Mouse (Mus musculus) liver, embryonic 14.5 days (tissue): ENCODE data around the gene Etaa1. TPM values are rescaled to one million over a fixed set of nuclear protein-coding genes. Genes with fewer than 3 reads are reported as not detected.

ENCODE experiments used
- ATAC-seq: fragments of 200-750 bp; cut with Nextera tagmentation; 2 replicates; pipeline ENCODE4 v1.8.0; 2017; ENCODE audit warnings: moderate number of reproducible peaks, mild to moderate bottlenecking, moderate library complexity; ENCODE audit not compliant: insufficient read depth
- DNase-seq, 3 experiments: peaks; one replicate each; pipeline ENCODE4 v3.0.0-alpha.2; 2012 to 2013; ENCODE audit warnings: low read depth in 3 of 3, low spot score in 3 of 3
- H3K27ac ChIP-seq: fragments of 300-500 bp; sonication (generic); 2 replicates; pipeline ENCODE4 v1.5.1; 2014; ENCODE audit warnings: moderate library complexity, mild to moderate bottlenecking, control low read depth, inconsistent platforms
- H3K27me3 ChIP-seq: fragments of 300-500 bp; sonication (generic); 2 replicates; pipeline ENCODE4 v1.6.1; 2014; ENCODE audit warnings: mild to moderate bottlenecking, low read length, moderate library complexity; ENCODE audit not compliant: control insufficient read depth, insufficient read depth
- H3K36me3 ChIP-seq: fragments of 300-500 bp; sonication (generic); replicated peaks from 2 replicates; pipeline ENCODE4 v1.6.1; 2014; ENCODE audit warnings: low read depth; ENCODE audit not compliant: control insufficient read depth, insufficient read depth
- H3K4me1 ChIP-seq, 2 experiments: fragments of 200-500 bp in 1 of 2; fragments of 300-500 bp in 1 of 2; sonication (generic) in 1 of 2; replicated peaks; 2 replicates each; pipeline ENCODE4 v1.6.1; 2012 to 2014; ENCODE audit warnings: antibody characterized with exemption in 1 of 2, inconsistent platforms in 1 of 2, low read length in 1 of 2; ENCODE audit not compliant: control insufficient read depth in 2 of 2, insufficient read depth in 2 of 2
- H3K4me2 ChIP-seq: fragments of 300-500 bp; sonication (generic); 2 replicates; pipeline ENCODE4 v1.6.1; 2014; ENCODE audit warnings: low read depth, mild to moderate bottlenecking, control low read depth, moderate library complexity
- H3K4me3 ChIP-seq, 2 experiments: fragments of 200-500 bp in 1 of 2; fragments of 300-500 bp in 1 of 2; sonication (generic) in 1 of 2; 2 replicates each; pipeline ENCODE4 v1.5.1; 2012 to 2014; ENCODE audit warnings: low read depth in 2 of 2, low read length in 2 of 2, mild to moderate bottlenecking in 2 of 2, control low read depth in 1 of 2, inconsistent platforms in 1 of 2, moderate library complexity in 1 of 2; ENCODE audit not compliant: insufficient read depth in 1 of 2
- H3K9ac ChIP-seq: fragments of 300-500 bp; sonication (generic); replicated peaks from 2 replicates; pipeline ENCODE4 v1.6.1; 2014; ENCODE audit warnings: mild to moderate bottlenecking, control low read depth, moderate library complexity
- H3K9me3 ChIP-seq: fragments of 300-500 bp; sonication (generic); 2 replicates; pipeline ENCODE4 v1.6.1; 2016; ENCODE audit warnings: low read length, mixed read lengths; ENCODE audit not compliant: control insufficient read depth
- CTCF ChIP-seq: IDR thresholded peaks from 2 replicates; pipeline ENCODE4 v1.5.1; 2016; ENCODE audit warnings: antibody characterized with exemption, low read depth, control low read depth
- EP300 ChIP-seq: IDR thresholded peaks from 2 replicates; pipeline ENCODE4 v1.6.1; 2016; ENCODE audit warnings: antibody characterized with exemption, low read depth
- WGBS: fragments of 180-500 bp; shearing (Covaris S2); extraction: QIAGEN DNeasy Blood & Tissue Kit; methylation state at CpG from one replicate; pipeline ENCODE4 v1.1.7; 2014; ENCODE audit not compliant: insufficient replicate concordance; 5-methylcytosine and 5-hydroxymethylcytosine counted together
- polyA plus RNA-seq, 2 experiments: library from polyadenylated mRNA; depleted of rRNA in 1 of 2; stranded (reverse) in 1 of 2; unstranded in 1 of 2; fragments of >200 nt; fragmentation: Nextera tagmentation in 1 of 2; extraction: Ambion mirVana in 1 of 2; gene quantifications; 2 replicates each; pipeline versions ENCODE4 v1.2.1 to v1.2.3; 2012 to 2014

Gene Etaa1
- polyA plus RNA-seq, 2 experiments = 4.4 to 7.3 TPM

DNA sequence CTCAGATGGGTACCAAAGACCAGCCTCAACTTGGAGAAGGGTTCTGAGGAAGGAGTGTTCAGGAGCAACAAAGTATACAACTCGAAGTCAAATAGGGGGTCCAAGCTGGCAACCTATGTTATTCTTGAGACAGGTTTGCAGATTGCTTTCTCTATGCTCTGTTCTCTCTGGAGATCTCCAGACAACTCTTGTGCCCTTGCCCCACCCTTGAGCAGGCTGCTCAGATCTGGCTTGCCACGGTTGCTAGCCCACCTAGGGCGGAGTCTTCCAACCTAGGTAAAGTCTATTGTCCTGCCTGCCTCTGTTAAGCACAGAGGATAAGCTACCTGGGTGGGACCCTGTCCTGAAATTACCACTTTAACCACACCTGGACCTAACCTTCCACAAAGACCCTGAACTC, 21.9 kb upstream of the Etaa1 start:
- 56% methylated on average over 3 of the region's 3 CpGs for WGBS
- no peak for ATAC-seq

DNA sequence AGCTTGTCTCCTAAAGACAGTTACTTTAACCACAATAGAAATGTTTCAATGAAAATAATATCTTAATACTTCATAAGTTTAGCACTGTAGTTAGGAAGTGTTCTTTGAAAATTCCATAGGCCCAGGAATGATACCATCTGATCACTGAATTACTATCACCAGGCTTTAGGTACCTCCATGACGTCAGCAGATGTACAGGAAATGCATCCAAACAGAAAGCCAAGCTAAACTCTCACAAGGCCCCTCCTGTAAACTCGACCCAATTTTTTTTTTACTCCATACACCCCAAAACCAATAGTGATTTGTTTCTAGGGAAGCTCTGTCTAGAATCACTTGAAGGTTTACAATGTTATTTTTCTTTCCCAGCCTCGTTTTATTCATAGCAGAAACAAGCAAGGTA, 884 bp downstream of the Etaa1 start:
- no peak for TF ChIP-seq EP300
- TF ChIP-seq CTCF = no peak
- peak in 1 of 3 experiments; percentile 31 for DNase-seq
- Histone ChIP-seq H3K4me1 (peaks cover 5 to 6% of the 10 kb centered on the region in 2 experiments; a peak in 3 of 4 replicates), H3K36me3 (peaks cover 13% of the 10 kb centered on the region), H3K4me2 (peak overlapping the region; percentile 80), H3K4me3 (peak overlapping the region; percentile 93 to 98), H3K9me3 (no peaks in the 10 kb centered on the region), H3K27me3 (no peaks in the 10 kb centered on the region), H3K9ac (peak overlapping the region; percentile 91), H3K27ac (peak overlapping the region; percentile 88)
- WGBS = under 1% methylated on average over 3 of the region's 3 CpGs
- no peak for ATAC-seq

More for the DNA sequence above, 21.9 kb upstream of the Etaa1 start:
- no peak for TF ChIP-seq CTCF
- no peak for TF ChIP-seq EP300
- DNase-seq = no peak
- Histone ChIP-seq H3K9ac (no peak overlapping the region), H3K9me3 (no peaks in the 10 kb centered on the region), H3K27me3 (no peaks in the 10 kb centered on the region), H3K27ac (no peak overlapping the region), H3K4me3 (no peak overlapping the region), H3K36me3 (no peaks in the 10 kb centered on the region), H3K4me2 (no peak overlapping the region), H3K4me1 (no peaks in the 10 kb centered on the region)

DNA sequence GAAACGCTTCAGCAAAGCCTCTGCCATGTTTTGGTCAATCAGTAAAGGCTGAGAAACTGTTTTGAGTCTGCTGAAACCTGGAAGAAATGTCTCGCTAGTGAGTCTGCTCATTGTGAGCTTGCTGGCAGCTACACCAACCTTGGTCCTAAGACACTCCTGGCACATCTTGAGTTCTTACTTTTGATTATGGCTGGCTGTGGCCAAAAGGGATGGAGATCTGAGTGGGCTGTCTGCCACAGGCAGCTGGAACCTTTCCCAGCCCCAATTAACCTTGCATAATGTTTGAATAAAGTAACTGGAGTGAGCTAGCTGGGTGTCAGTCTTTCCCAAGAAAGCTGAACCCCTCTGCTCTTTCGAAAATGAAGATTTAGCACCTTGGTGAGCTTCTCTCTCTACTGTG, 2.3 kb downstream of the Etaa1 start:
- Histone ChIP-seq H3K36me3 (peaks cover 22% of the 10 kb centered on the region), H3K27ac (no peak overlapping the region), H3K9me3 (no peaks in the 10 kb centered on the region), H3K4me3 (no peak overlapping the region), H3K4me2 (no peak overlapping the region), H3K27me3 (no peaks in the 10 kb centered on the region), H3K9ac (no peak overlapping the region), H3K4me1 (peaks cover 5 to 6% of the 10 kb centered on the region in 2 experiments; a peak in 3 of 4 replicates)
- no peak for TF ChIP-seq EP300
- TF ChIP-seq CTCF = no peak
- ATAC-seq = no peak
- no peak for DNase-seq
- 87% methylated on average over 3 of the region's 3 CpGs for WGBS

DNA sequence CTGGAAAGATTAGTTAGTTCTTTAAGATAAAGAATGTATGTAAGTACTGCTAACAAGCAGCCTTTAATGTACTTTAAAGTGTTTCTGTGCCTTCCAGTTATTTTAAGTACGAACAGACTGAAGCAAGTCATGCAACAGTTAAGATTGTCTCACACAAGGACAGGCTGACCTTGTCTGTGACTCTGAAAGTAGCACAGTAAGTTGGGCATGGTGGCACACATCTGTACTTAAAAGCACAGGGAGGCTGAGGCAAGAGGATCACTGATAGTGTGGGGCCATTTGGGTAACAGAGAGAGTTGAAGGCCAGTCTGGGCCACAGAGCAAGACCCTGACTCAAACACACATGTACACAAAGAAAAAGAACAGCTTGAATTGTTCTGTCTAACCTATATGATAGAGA, 14.5 kb downstream of the Etaa1 start:
- no peak for ATAC-seq
- Histone ChIP-seq H3K9me3 (no peaks in the 10 kb centered on the region), H3K4me3 (no peak overlapping the region), H3K27ac (no peak overlapping the region), H3K4me2 (no peak overlapping the region), H3K36me3 (peaks cover 12% of the 10 kb centered on the region), H3K27me3 (no peaks in the 10 kb centered on the region), H3K4me1 (no peaks in the 10 kb centered on the region; a peak in 1 of 4 replicates), H3K9ac (no peak overlapping the region)
- TF ChIP-seq EP300 (no peak), CTCF (no peak)
- no peak for DNase-seq
- WGBS = 78% methylated on average over 1 of the region's 1 CpGs

DNA sequence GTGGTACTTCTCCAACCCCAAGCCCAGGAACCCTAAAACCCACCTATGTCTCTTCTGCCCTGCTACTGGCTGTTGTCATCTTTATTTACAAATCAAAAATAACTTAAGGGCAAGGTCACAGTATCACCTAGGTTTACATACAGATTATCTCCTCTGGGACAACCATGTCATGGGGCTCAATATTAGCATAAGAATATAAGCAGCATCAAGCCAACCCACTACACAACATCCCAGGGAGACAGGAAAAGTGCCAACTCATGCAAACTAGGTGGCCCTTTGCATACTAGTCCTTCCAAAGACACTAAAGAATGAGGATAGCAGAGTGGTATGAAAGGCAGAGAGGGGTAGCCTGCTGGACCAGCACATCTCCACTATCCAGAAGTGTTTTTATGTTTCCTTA, 15.7 kb downstream of the Etaa1 start:
- TF ChIP-seq EP300 = no peak
- no peak for TF ChIP-seq CTCF
- Histone ChIP-seq H3K4me1 (no peaks in the 10 kb centered on the region), H3K27ac (no peak overlapping the region), H3K9ac (no peak overlapping the region), H3K4me2 (no peak overlapping the region), H3K4me3 (no peak overlapping the region), H3K9me3 (no peaks in the 10 kb centered on the region), H3K27me3 (no peaks in the 10 kb centered on the region), H3K36me3 (peaks cover 12% of the 10 kb centered on the region)
- DNase-seq = no peak
- no peak for ATAC-seq
